Mouse (Mus musculus): ENCODE results near the gene Gdpd3. TPM values are rescaled to one million over a fixed set of nuclear protein-coding genes. Genes with fewer than 3 reads are reported as not detected.
"Not testable (repeated sequence)": the region's sequence is repeated elsewhere in the genome, so short reads cannot be mapped to it uniquely, and the experiment has no call there.

The Gdpd3 gene
- polyA plus RNA-seq, 1 experiment from 2014 or later = 13.9 TPM

GRCm38 (mm10) chr7:126775978-126776234 is 9.8 kb downstream of the Gdpd3 start:
- 65% methylated on average over 3 of the region's 3 CpGs for WGBS
- H3K9me3 ChIP-seq (ENCODE audit: control insufficient read depth) = no peaks in the 10 kb centered on the region
- ATAC-seq = no peak
- no peak for TF ChIP-seq CTCF (IDR thresholded peaks at IDR 0.05; ENCODE audit: low read depth)
- no peaks in the 10 kb centered on the region for H3K27me3 ChIP-seq (replicated peaks; ENCODE audit: control insufficient read depth, insufficient read depth, low read length)
- no peaks in the 10 kb centered on the region; the same call in 1 of the 2 replicates for H3K4me1 ChIP-seq (replicated peaks; ENCODE audit: control insufficient read depth, insufficient read depth, low read length)
- H3K9ac ChIP-seq (ENCODE audit: low read depth, low read length) = no peak overlapping the region
- 0 out of 2 replicates have a peak overlapping the region, but pooled peaks have one; percentile 29 for H3K27ac ChIP-seq (ENCODE audit: low read depth, low read length)
- H3K36me3 ChIP-seq (ENCODE audit: control insufficient read depth, insufficient read depth) = peaks cover 22% of the 10 kb centered on the region
- H3K4me2 ChIP-seq (replicated peaks; ENCODE audit: low read depth) = peak overlapping the region; percentile 99
- H3K4me3 ChIP-seq (ENCODE audit: low read depth, low read length) = no peak overlapping the region

GRCm38 (mm10) chr7:126776598-126777057 is 10.5 kb downstream of the Gdpd3 start, which contains the start of gene Ypel3:
Gene Ypel3 (plus strand): TSS chr7:126776955.
- peak within 1 kb of the TSS; percentile 90 for H3K9ac ChIP-seq (ENCODE audit: low read depth, low read length)
- under 1% methylated on average over 28 of the region's 37 CpGs for WGBS
- H3K4me1 ChIP-seq (replicated peaks; ENCODE audit: control insufficient read depth, insufficient read depth, low read length) = no peaks in the 10 kb centered on the region; the same call in 1 of the 2 replicates
- no peaks in the 10 kb centered on the region for H3K27me3 ChIP-seq (replicated peaks; ENCODE audit: control insufficient read depth, insufficient read depth, low read length)
- peak within 1 kb of the TSS; percentile 73 for H3K4me3 ChIP-seq (ENCODE audit: low read depth, low read length)
- H3K36me3 ChIP-seq (ENCODE audit: control insufficient read depth, insufficient read depth) = peaks cover 16% of the 10 kb centered on the region; the same call in 1 of the 2 replicates
- peak within 1 kb of the TSS; percentile 82 for H3K27ac ChIP-seq (ENCODE audit: low read depth, low read length)
- ATAC-seq = peak; percentile 90
- TF ChIP-seq CTCF (IDR thresholded peaks at IDR 0.05; ENCODE audit: low read depth) = 0 out of 2 replicates have a peak, but pooled peaks have one; percentile 8
- H3K9me3 ChIP-seq (ENCODE audit: control insufficient read depth) = no peaks in the 10 kb centered on the region
- peak within 1 kb of the TSS; percentile 99 for H3K4me2 ChIP-seq (replicated peaks; ENCODE audit: low read depth)

DNA sequence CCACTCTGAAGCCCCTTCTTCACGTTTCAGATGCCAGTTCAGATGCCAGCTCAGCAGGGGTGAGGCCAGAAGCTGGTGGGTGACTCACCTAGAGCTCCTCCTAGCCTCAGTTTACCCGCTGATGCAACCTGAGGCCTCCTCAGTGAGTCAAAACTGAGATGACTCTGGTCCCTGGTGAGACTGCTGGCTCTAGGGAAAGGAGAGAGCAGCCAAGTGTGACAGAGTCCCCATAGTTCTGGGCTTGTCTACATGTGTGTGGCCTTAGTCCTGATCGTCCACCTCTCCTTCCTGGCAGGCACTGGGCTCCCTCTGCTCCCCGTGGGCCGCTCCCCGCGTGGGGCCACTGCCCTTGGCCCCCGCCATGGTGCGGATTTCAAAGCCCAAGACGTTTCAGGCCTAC is 11.3 kb downstream of the Gdpd3 start:
- Histone ChIP-seq H3K4me2 (replicated peaks; ENCODE audit: low read depth) (peak overlapping the region; percentile 99), H3K4me3 (ENCODE audit: low read depth, low read length) (peak overlapping the region; percentile 73), H3K4me1 (replicated peaks; ENCODE audit: control insufficient read depth, insufficient read depth, low read length) (no peaks in the 10 kb centered on the region; the same call in 1 of the 2 replicates), H3K27ac (ENCODE audit: low read depth, low read length) (peak overlapping the region; percentile 82; the same call in 1 of the 2 replicates), H3K27me3 (replicated peaks; ENCODE audit: control insufficient read depth, insufficient read depth, low read length) (no peaks in the 10 kb centered on the region), H3K9ac (ENCODE audit: low read depth, low read length) (peak overlapping the region; percentile 90), H3K9me3 (ENCODE audit: control insufficient read depth) (no peaks in the 10 kb centered on the region), H3K36me3 (ENCODE audit: control insufficient read depth, insufficient read depth) (peaks cover 13% of the 10 kb centered on the region; the same call in 1 of the 2 replicates)
- no peak for TF ChIP-seq CTCF (IDR thresholded peaks at IDR 0.05; ENCODE audit: low read depth)
- no peak for ATAC-seq
- WGBS = 51% methylated on average over 10 of the region's 10 CpGs

DNA sequence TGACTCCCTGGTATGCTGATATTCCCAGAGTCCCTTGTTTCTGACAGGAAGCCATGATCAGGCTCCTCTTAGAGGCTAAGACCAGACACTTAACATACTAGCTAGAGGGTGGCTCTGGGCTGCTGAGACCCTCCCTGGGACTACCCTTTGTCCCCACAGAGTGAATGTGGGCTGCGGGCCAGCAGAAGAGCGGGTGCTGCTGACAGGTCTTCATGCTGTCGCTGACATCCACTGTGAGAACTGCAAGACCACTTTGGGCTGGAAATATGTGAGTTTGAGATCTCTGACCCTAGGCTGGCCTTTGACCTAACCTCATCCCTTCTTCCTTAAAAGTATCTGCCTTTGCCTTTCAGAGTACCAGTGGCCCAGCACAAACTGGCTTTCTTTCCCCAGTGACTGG is 12.0 kb downstream of the Gdpd3 start:
- no peaks in the 10 kb centered on the region; the same call in 1 of the 2 replicates for H3K4me1 ChIP-seq (replicated peaks; ENCODE audit: control insufficient read depth, insufficient read depth, low read length)
- no peak overlapping the region for H3K4me3 ChIP-seq (ENCODE audit: low read depth, low read length)
- WGBS = 86% methylated on average over 3 of the region's 3 CpGs
- peak overlapping the region; percentile 99 for H3K4me2 ChIP-seq (replicated peaks; ENCODE audit: low read depth)
- no peaks in the 10 kb centered on the region for H3K9me3 ChIP-seq (ENCODE audit: control insufficient read depth)
- no peak for ATAC-seq
- no peak for TF ChIP-seq CTCF (IDR thresholded peaks at IDR 0.05; ENCODE audit: low read depth)
- no peaks in the 10 kb centered on the region for H3K27me3 ChIP-seq (replicated peaks; ENCODE audit: control insufficient read depth, insufficient read depth, low read length)
- H3K9ac ChIP-seq (ENCODE audit: low read depth, low read length) = no peak overlapping the region
- peaks cover 7% of the 10 kb centered on the region; the same call in 1 of the 2 replicates for H3K36me3 ChIP-seq (ENCODE audit: control insufficient read depth, insufficient read depth)
- no peak overlapping the region for H3K27ac ChIP-seq (ENCODE audit: low read depth, low read length)

DNA sequence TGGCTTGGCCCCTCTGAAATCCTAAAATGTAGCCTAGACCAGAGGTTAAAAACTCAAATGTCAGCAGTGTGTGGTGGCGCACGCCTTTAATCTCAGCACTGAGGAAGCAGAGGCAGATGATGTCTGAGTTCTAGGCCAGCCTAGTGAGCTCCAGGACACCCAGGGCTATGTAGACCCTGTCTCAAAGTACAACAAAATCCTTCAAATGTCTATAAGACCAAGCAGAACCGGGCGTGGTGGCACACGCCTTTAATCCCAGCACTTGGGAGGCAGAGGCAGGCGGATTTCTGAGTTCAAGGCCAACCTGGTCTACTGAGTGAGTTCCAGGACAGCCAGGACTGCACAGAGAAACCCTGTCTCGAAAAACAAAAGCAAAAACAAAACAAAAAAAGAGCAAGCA is 13.0 kb downstream of the Gdpd3 start:
- H3K4me1 ChIP-seq (replicated peaks; ENCODE audit: control insufficient read depth, insufficient read depth, low read length); H3K9me3 ChIP-seq (ENCODE audit: control insufficient read depth); H3K4me3 ChIP-seq (ENCODE audit: low read depth, low read length); H3K36me3 ChIP-seq (ENCODE audit: control insufficient read depth, insufficient read depth); ATAC-seq; H3K27ac ChIP-seq (ENCODE audit: low read depth, low read length); H3K9ac ChIP-seq (ENCODE audit: low read depth, low read length); H3K27me3 ChIP-seq (replicated peaks; ENCODE audit: control insufficient read depth, insufficient read depth, low read length); H3K4me2 ChIP-seq (replicated peaks; ENCODE audit: low read depth): not testable (repeated sequence)
- 88% methylated on average over 7 of the region's 7 CpGs for WGBS

- under 1% methylated on average over 21 of the region's 21 CpGs for WGBS
- H3K9ac ChIP-seq (ENCODE audit: low read depth, low read length) = peak overlapping the region; percentile 37; the same call in 1 of the 2 replicates
- peak; percentile 54 for ATAC-seq
- no peaks in the 10 kb centered on the region; the same call in 1 of the 2 replicates for H3K4me1 ChIP-seq (replicated peaks; ENCODE audit: control insufficient read depth, insufficient read depth, low read length)
- TF ChIP-seq CTCF (IDR thresholded peaks at IDR 0.05; ENCODE audit: low read depth) = peak; percentile 94
- H3K27me3 ChIP-seq (replicated peaks; ENCODE audit: control insufficient read depth, insufficient read depth, low read length) = no peaks in the 10 kb centered on the region
- H3K4me2 ChIP-seq (replicated peaks; ENCODE audit: low read depth) = peak overlapping the region; percentile 77
- H3K4me3 ChIP-seq (ENCODE audit: low read depth, low read length) = peak overlapping the region; percentile 36
- 0 out of 2 replicates have a peak overlapping the region, but pooled peaks have one; percentile 50 for H3K27ac ChIP-seq (ENCODE audit: low read depth, low read length)
- no peaks in the 10 kb centered on the region for H3K9me3 ChIP-seq (ENCODE audit: control insufficient read depth)
- peaks cover 7% of the 10 kb centered on the region; the same call in 1 of the 2 replicates for H3K36me3 ChIP-seq (ENCODE audit: control insufficient read depth, insufficient read depth)
These were observed 14.1 kb downstream of the Gdpd3 start for GRCm38 (mm10) chr7:126779983-126780970.
